Comparison of ENCODE assay signal across 18 mouse cellular contexts in genomic region chr7:31072326-31072725, GRCm38 (mm10). TPM values are rescaled to one million over a fixed set of nuclear protein-coding genes. Genes with fewer than 3 reads are reported as not detected.
DNase-seq lines count a peak whose midpoint lies in the region; ATAC-seq and TF ChIP-seq lines count a peak whose summit lies in the region.
"Had no signal": no experiment of that assay in that cellular context is flagged by ENCODE, and none has a peak within 500 bp of the region (broad histone marks: within the 10 kb centered on the region; RNA-seq: fewer than 3 reads in every experiment).

No protein-coding gene starts in this region.

- ATAC-seq in kidney, embryonic 14.5 days (ENCODE audit: low FRiP score, low TSS enrichment): 0 out of 2 replicates have a peak, but pooled peaks have one; percentile 5
- ATAC-seq in limb, embryonic 15.5 days (ENCODE audit: insufficient number of reproducible peaks, low FRiP score, low TSS enrichment, low read depth): no peak
- ATAC-seq: forebrain, embryonic 16.5 days; inflammation-experienced regulatory T-cells, adult 6 months; midbrain, embryonic 13.5 days had no signal

- H3K27me3 ChIP-seq in kidney, embryonic 14.5 days (ENCODE audit: control insufficient read depth, insufficient read depth, low read length): no peaks in the 10 kb centered on the region
- H3K27me3 ChIP-seq in kidney, adult 2 months (replicated peaks; ENCODE audit: control insufficient read depth, insufficient read depth, low read length): no peaks in the 10 kb centered on the region
- no peaks in the 10 kb centered on the region for H3K27me3 ChIP-seq in limb, embryonic 15.5 days
- H3K27me3 ChIP-seq: liver, embryonic 13.5 days; midbrain, embryonic 13.5 days had no signal

- H3K27ac ChIP-seq in kidney, embryonic 14.5 days (ENCODE audit: low read depth, low read length): no peak overlapping the region
- no peak overlapping the region for H3K27ac ChIP-seq in kidney, adult 2 months (ENCODE audit: insufficient read depth, low read depth, low read length)
- peak overlapping the region; percentile 57; the same call in 1 of the 2 replicates for H3K27ac ChIP-seq in limb, embryonic 15.5 days
- H3K27ac ChIP-seq: liver, embryonic 13.5 days; midbrain, embryonic 13.5 days had no signal

- no peaks in the 10 kb centered on the region for H3K36me3 ChIP-seq in kidney, embryonic 14.5 days (ENCODE audit: control insufficient read depth, insufficient read depth, low read length)
- H3K36me3 ChIP-seq in kidney, adult 2 months (ENCODE audit: control insufficient read depth, insufficient read depth, low read length): no peaks in the 10 kb centered on the region
- H3K36me3 ChIP-seq in limb, embryonic 15.5 days: no peaks in the 10 kb centered on the region
- H3K36me3 ChIP-seq: heart, embryonic 12.5 days; liver, embryonic 13.5 days; midbrain, embryonic 13.5 days had no signal

- TF ChIP-seq POLR2A in kidney, adult 2 months (IDR thresholded peaks at IDR 0.05; ENCODE audit: low read depth, low read length): no peak

- no peaks in the 10 kb centered on the region for H3K9me3 ChIP-seq in kidney, embryonic 14.5 days (ENCODE audit: control insufficient read depth, low read length)
- no peaks in the 10 kb centered on the region for H3K9me3 ChIP-seq in limb, embryonic 15.5 days
- H3K9me3 ChIP-seq: heart, embryonic 12.5 days; liver, embryonic 13.5 days; midbrain, embryonic 13.5 days had no signal

- peaks cover 17% of the 10 kb centered on the region; the same call in 1 of the 2 replicates for H3K4me1 ChIP-seq in kidney, embryonic 14.5 days (ENCODE audit: control insufficient read depth, insufficient read depth, low read length)
- H3K4me1 ChIP-seq in kidney, adult 2 months (ENCODE audit: control insufficient read depth, insufficient read depth, low read length): no peaks in the 10 kb centered on the region
- H3K4me1 ChIP-seq in limb, embryonic 15.5 days: peaks cover 43% of the 10 kb centered on the region
- H3K4me1 ChIP-seq: midbrain, embryonic 13.5 days had no signal

- TF ChIP-seq CTCF in kidney, adult 2 months (conservative IDR thresholded peaks at IDR 0.05; ENCODE audit: insufficient read depth, insufficient read length, low read depth, low read length): no peak

- no peak overlapping the region for H3K4me2 ChIP-seq in kidney, embryonic 14.5 days (replicated peaks; ENCODE audit: low read depth, low read length)
- no peak overlapping the region for H3K4me2 ChIP-seq in limb, embryonic 15.5 days
- H3K4me2 ChIP-seq: heart, embryonic 12.5 days; liver, embryonic 13.5 days; midbrain, embryonic 13.5 days had no signal

- 18% methylated on average over 9 of the region's 9 CpGs for WGBS in kidney, embryonic 14.5 days
- WGBS in kidney, adult 2 months: 46% methylated on average over 9 of the region's 9 CpGs
- WGBS in limb, embryonic 15.5 days: 19% methylated on average over 9 of the region's 9 CpGs

- H3K9ac ChIP-seq in kidney, embryonic 14.5 days (ENCODE audit: low read depth, low read length): no peak overlapping the region
- H3K9ac ChIP-seq in limb, embryonic 15.5 days: no peak overlapping the region
- H3K9ac ChIP-seq: heart, embryonic 12.5 days; liver, embryonic 13.5 days; midbrain, embryonic 13.5 days had no signal

- no peak overlapping the region for H3K4me3 ChIP-seq in kidney, embryonic 14.5 days (ENCODE audit: low read length)
- no peak overlapping the region for H3K4me3 ChIP-seq in kidney, adult 2 months (ENCODE audit: insufficient read depth, low read depth, low read length)
- no peak overlapping the region for H3K4me3 ChIP-seq in limb, embryonic 15.5 days
- H3K4me3 ChIP-seq: heart, embryonic 12.5 days; liver, embryonic 13.5 days; midbrain, embryonic 13.5 days; myocyte had no signal

- no peak for DNase-seq in kidney, adult 2 months
- DNase-seq in ES-CJ7 (ENCODE audit: low read depth, low spot score) (peak; percentile 42), ZHBTc4 (ENCODE audit: low read depth, low spot score) (peak; percentile 78)
- DNase-seq in heart, adult 18-20 months: no peak
- no peak for DNase-seq in frontal cortex, adult 2 months (ENCODE audit: extremely low spot score in 1 of 2, low spot score in 1 of 2)
- DNase-seq: adrenal gland, adult 8-10 months; left cerebral cortex, postnatal 4 days; liver, embryonic 13.5 days; right cerebral cortex, postnatal 4 days had no signal

RNA-seq across cellular contexts. Expression of gene Fxyd3, which starts 4.2 kb away (rescaled TPM):
- polyA plus RNA-seq in kidney, embryonic 14.5 days (2014; fragmentation: Nextera tagmentation; extraction: Ambion mirVana): 13.4 and 18.2 TPM in 2 replicates
- polyA plus RNA-seq in kidney, adult 2 months (2012; rRNA removed): 4.8 and 5.1 TPM in 2 replicates
- polyA plus RNA-seq in limb, embryonic 15.5 days (2015; fragmentation: Nextera tagmentation; extraction: Ambion mirVana): 76.1 and 91.8 TPM in 2 replicates
- total RNA-seq in heart, adult 18-20 months (2021): 1 to 10 TPM in 1 of 2 experiments, under 1 TPM in 1; 0.87 to 2.5 TPM
- polyA plus RNA-seq in frontal cortex, adult 2 months (2012; rRNA removed): 1.8 and 2.6 TPM in 2 replicates
- total RNA-seq: left cerebral cortex, postnatal 4 days; MEL; neutrophil, adult 5-6 weeks had no signal

RNA-seq across cellular contexts. Expression of gene Lgi4, which starts 13.2 kb away (rescaled TPM):
- polyA plus RNA-seq in kidney, embryonic 14.5 days (2014; fragmentation: Nextera tagmentation; extraction: Ambion mirVana): 0.47 TPM in 1 of 2 replicates, not detected in the other
- polyA plus RNA-seq in kidney, adult 2 months (2012; rRNA removed): 0.99 and 2.2 TPM in 2 replicates
- polyA plus RNA-seq in limb, embryonic 15.5 days (2015; fragmentation: Nextera tagmentation; extraction: Ambion mirVana): 0.58 and 0.88 TPM in 2 replicates
- 1 to 10 TPM; 2.1 to 4.1 TPM for total RNA-seq in heart, adult 18-20 months (2021)
- 28.1 and 31.7 TPM in 2 replicates for polyA plus RNA-seq in frontal cortex, adult 2 months (2012; rRNA removed)
- total RNA-seq: MEL had no signal
- polyA plus RNA-seq: myocyte had no signal

RNA-seq across cellular contexts. Expression of gene Fxyd1, which starts 15.3 kb away (rescaled TPM):
- polyA plus RNA-seq in kidney, embryonic 14.5 days (2014; fragmentation: Nextera tagmentation; extraction: Ambion mirVana): 29.8 and 46.3 TPM in 2 replicates
- 107 and 119 TPM in 2 replicates for polyA plus RNA-seq in kidney, adult 2 months (2012; rRNA removed)
- polyA plus RNA-seq in limb, embryonic 15.5 days (2015; fragmentation: Nextera tagmentation; extraction: Ambion mirVana): 107 and 155 TPM in 2 replicates
- total RNA-seq in heart, adult 18-20 months (2021): 100 to 1,000 TPM; 861 to 937 TPM
- 127 and 169 TPM in 2 replicates for polyA plus RNA-seq in frontal cortex, adult 2 months (2012; rRNA removed)
- total RNA-seq: MEL; neutrophil, adult 5-6 weeks had no signal

RNA-seq across cellular contexts. Expression of gene Fxyd7, which starts 21.1 kb away (rescaled TPM):
- 8.0 and 9.5 TPM in 2 replicates for polyA plus RNA-seq in kidney, embryonic 14.5 days (2014; fragmentation: Nextera tagmentation; extraction: Ambion mirVana)
- 1.8 and 2.2 TPM in 2 replicates for polyA plus RNA-seq in kidney, adult 2 months (2012; rRNA removed)
- 13.1 and 19.0 TPM in 2 replicates for polyA plus RNA-seq in limb, embryonic 15.5 days (2015; fragmentation: Nextera tagmentation; extraction: Ambion mirVana)
- under 1 TPM; 0.40 to 0.59 TPM for total RNA-seq in heart, adult 18-20 months (2021)
- 188 and 275 TPM in 2 replicates for polyA plus RNA-seq in frontal cortex, adult 2 months (2012; rRNA removed)
- total RNA-seq: MEL had no signal
- polyA plus RNA-seq: inflammation-experienced regulatory T-cells, adult 6 months; myocyte had no signal

RNA-seq across cellular contexts. Expression of gene Fxyd5, which starts 30.0 kb away (rescaled TPM):
- 23.3 and 25.8 TPM in 2 replicates for polyA plus RNA-seq in kidney, embryonic 14.5 days (2014; fragmentation: Nextera tagmentation; extraction: Ambion mirVana)
- polyA plus RNA-seq in kidney, adult 2 months (2012; rRNA removed): 37.2 and 54.2 TPM in 2 replicates
- polyA plus RNA-seq in limb, embryonic 15.5 days (2015; fragmentation: Nextera tagmentation; extraction: Ambion mirVana): 42.3 and 52.6 TPM in 2 replicates
- 10 to 100 TPM; 21.7 to 31.7 TPM for total RNA-seq in heart, adult 18-20 months (2021)
- polyA plus RNA-seq in frontal cortex, adult 2 months (2012; rRNA removed): 37.6 and 40.5 TPM in 2 replicates

Comparison
In these comparisons a context has a peak if more than half of its experiments do, and no peak if none do; other contexts are left out.
1. DNase-seq: peak in ES-CJ7 (single experiment) and ZHBTc4 (single experiment); none in kidney, adult 2 months (single experiment), heart, adult 18-20 months (0 of 2) and frontal cortex, adult 2 months (0 of 2).